Mouse (Mus musculus): ENCODE data around the gene Rasgef1a. TPM values are rescaled to one million over a fixed set of nuclear protein-coding genes. Genes with fewer than 3 reads are reported as not detected.
A peak's percentile ranks its signal among the peaks of the same experiment; 100 is the strongest.

Rasgef1a gene
- polyA plus RNA-seq, 1 experiment from 2014 or later: 0.22 TPM

DNA sequence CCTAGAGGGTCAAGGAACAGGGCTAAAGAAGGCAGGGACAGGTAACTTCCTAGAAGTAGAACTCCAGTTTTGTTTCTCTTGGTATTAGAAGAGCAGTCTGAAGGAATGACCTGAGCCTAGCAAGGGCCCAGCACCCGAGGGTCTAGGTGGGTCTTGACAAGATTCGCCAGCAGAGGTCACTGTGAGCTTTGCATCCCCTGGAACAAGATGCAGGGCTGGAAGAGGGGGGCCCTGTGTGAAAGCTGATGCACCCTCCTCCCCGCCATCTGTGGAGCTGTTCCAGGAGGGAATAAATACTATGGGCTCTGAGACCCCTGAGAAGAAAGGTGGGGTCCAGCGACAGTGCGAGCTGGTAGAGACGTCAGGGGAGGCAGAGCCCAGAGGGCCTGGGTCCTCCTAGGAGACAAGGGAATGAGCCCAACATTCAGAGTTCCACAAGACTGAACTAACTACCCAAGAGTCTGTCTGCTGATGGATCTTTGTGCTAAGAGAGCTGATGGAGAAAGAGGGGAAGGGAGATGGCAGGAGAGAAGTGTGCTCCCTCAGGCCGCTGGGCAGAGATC, 53.8 kb downstream of the Rasgef1a start:
- Histone ChIP-seq H3K4me3 (no peak overlapping the region), H3K27me3 (peaks cover 43% of the 10 kb centered on the region), H3K9ac (replicated peaks) (no peak overlapping the region), H3K4me2 (replicated peaks) (peak overlapping the region; percentile 99), H3K9me3 (no peaks in the 10 kb centered on the region), H3K36me3 (no peaks in the 10 kb centered on the region), H3K4me1 (peaks cover 21% of the 10 kb centered on the region), H3K27ac (replicated peaks) (no peak overlapping the region)
- peak; percentile 57; the same call in 1 of the 2 replicates for ATAC-seq (ENCODE audit: low FRiP score, low read depth)
- WGBS: 12% methylated on average over 7 of the region's 7 CpGs

DNA sequence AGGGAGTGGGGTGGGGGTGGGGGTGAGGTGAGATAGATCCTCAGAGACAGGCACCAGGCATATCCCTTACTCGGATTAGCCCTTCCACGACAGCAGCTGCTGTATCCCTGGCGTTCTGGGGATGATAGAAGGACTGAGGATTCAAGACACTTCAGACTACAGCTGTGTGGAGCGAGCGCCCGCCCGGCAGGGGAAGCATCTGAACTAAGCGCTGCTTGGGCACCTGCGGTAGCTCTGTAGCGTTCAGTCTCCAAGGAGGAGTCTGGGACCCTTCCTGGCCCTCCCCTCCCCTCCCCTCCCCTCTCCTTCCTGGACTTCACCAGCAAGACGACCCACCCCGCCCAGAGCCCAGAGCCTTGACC, 54.6 kb downstream of the Rasgef1a start:
- Histone ChIP-seq H3K9ac (replicated peaks) (peak overlapping the region; percentile 53), H3K4me2 (replicated peaks) (peak overlapping the region; percentile 99), H3K36me3 (no peaks in the 10 kb centered on the region), H3K4me1 (peaks cover 21% of the 10 kb centered on the region), H3K9me3 (no peaks in the 10 kb centered on the region), H3K27me3 (peaks cover 43% of the 10 kb centered on the region), H3K27ac (replicated peaks) (no peak overlapping the region), H3K4me3 (peak overlapping the region; percentile 51)
- ATAC-seq (ENCODE audit: low FRiP score, low read depth): peak; percentile 42
- 2% methylated on average over 12 of the region's 12 CpGs for WGBS

DNA sequence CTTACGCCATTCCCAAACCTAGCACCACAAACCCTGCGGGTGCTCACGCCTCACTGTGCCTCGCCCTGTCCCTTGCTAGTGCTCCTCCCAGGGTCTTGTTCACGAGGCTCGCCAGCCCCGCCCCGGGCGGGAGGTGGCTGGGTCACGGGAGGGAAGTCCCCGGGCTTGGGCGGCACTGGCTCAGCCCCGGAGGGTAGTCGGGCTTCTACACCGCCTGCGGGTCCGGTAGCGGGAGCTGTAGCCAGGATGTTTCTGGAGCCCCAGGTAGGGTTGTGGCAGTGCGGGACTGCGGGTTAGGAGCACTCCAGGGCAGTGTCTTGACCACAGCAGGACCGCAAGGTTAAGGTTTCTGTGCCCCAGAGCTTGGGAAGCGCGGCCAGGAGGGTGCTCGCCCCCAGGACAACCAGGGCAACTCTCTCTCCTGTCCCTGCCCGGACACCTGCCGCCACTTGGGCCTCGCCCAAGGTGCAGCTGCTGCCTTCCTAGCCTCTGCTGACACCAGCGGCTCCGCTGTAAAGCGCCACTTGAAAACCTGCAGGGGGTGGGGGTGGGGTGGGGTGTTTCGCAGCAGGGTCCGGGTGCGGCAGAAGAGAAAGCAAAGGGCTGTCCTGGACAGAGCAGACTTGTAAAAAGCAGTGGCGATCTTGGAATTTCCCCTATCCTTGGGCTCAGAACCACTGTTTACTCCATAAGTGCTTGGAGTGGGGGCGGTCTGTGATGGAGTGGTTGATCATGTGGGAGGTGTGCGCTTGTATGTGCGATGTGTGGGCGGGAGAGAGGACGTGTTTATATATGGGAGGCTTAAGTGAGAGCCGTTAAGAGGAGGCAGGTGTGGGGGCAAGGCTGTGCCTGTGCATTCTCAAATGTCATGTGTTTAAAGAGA, 55.2 kb downstream of the Rasgef1a start:
- peak overlapping the region; percentile 51 for H3K4me3 ChIP-seq
- peak overlapping the region; percentile 53 for H3K9ac ChIP-seq (replicated peaks)
- H3K4me2 ChIP-seq (replicated peaks): peak overlapping the region; percentile 99
- 2% methylated on average over 40 of the region's 40 CpGs for WGBS
- no peaks in the 10 kb centered on the region for H3K36me3 ChIP-seq
- peak; percentile 62 for ATAC-seq (ENCODE audit: low FRiP score, low read depth)
- H3K9me3 ChIP-seq: no peaks in the 10 kb centered on the region
- peaks cover 21% of the 10 kb centered on the region for H3K4me1 ChIP-seq
- no peak overlapping the region for H3K27ac ChIP-seq (replicated peaks)
- H3K27me3 ChIP-seq: peaks cover 43% of the 10 kb centered on the region

GRCm38 (mm10) chr6:118067720-118068119, 56.5 kb downstream of the Rasgef1a start:
- ATAC-seq (ENCODE audit: low FRiP score, low read depth): no peak
- Histone ChIP-seq H3K9ac (replicated peaks) (no peak overlapping the region), H3K9me3 (no peaks in the 10 kb centered on the region), H3K4me3 (no peak overlapping the region), H3K36me3 (no peaks in the 10 kb centered on the region), H3K4me1 (peaks cover 21% of the 10 kb centered on the region), H3K4me2 (replicated peaks) (no peak overlapping the region), H3K27me3 (peaks cover 43% of the 10 kb centered on the region), H3K27ac (replicated peaks) (no peak overlapping the region)
- 69% methylated on average over 7 of the region's 7 CpGs for WGBS

DNA sequence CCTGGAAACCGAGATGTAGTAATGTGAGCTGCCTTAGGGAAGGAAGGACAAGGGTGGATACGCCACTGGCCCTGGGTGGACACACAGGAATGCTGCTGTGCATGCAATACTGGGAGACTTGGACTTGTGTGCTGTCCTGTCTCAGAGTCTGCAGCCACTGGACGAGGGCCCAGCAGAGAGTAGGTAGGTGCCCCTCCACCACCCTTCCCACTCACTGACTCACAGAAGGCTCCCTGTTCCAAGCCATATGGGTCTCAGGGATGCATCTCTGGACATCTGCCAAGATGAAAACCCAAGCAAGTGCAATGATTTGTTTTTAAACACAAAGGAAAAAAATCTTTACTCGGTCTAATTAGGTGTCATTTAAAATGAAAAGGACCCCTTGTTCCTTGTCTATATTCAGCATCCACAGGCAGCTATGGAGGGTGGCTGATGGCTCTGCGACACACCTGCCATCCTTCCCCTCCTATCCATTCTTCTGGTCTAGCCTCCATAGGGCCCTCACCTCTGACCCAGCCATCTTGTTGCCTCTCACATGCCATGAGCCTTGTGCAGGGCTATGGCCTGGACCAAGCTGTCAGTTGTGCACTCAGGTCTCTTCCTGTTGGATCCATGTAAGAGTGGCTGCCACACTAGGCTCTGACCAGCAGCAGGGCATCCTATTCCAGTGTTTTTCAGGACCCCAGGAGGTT, 59.2 kb downstream of the Rasgef1a start:
- Histone ChIP-seq H3K4me3 (no peak overlapping the region), H3K4me2 (replicated peaks) (no peak overlapping the region), H3K27ac (replicated peaks) (no peak overlapping the region), H3K36me3 (no peaks in the 10 kb centered on the region), H3K9ac (replicated peaks) (no peak overlapping the region), H3K27me3 (peaks cover 32% of the 10 kb centered on the region), H3K9me3 (no peaks in the 10 kb centered on the region), H3K4me1 (peaks cover 22% of the 10 kb centered on the region)
- 81% methylated on average over 5 of the region's 5 CpGs for WGBS
- ATAC-seq (ENCODE audit: low FRiP score, low read depth): no peak

- H3K9ac ChIP-seq (replicated peaks): no peak overlapping the region
- no peak for ATAC-seq (ENCODE audit: low FRiP score, low read depth)
- no peak overlapping the region for H3K4me3 ChIP-seq
- peaks cover 17% of the 10 kb centered on the region for H3K4me1 ChIP-seq
- H3K9me3 ChIP-seq: no peaks in the 10 kb centered on the region
- peaks cover 27% of the 10 kb centered on the region for H3K27me3 ChIP-seq
- H3K27ac ChIP-seq (replicated peaks): no peak overlapping the region
- H3K4me2 ChIP-seq (replicated peaks): no peak overlapping the region
- WGBS: 82% methylated on average over 4 of the region's 4 CpGs
- H3K36me3 ChIP-seq: no peaks in the 10 kb centered on the region
These were observed 59.7 kb downstream of the Rasgef1a start for GRCm38 (mm10) chr6:118071013-118071350.

DNA sequence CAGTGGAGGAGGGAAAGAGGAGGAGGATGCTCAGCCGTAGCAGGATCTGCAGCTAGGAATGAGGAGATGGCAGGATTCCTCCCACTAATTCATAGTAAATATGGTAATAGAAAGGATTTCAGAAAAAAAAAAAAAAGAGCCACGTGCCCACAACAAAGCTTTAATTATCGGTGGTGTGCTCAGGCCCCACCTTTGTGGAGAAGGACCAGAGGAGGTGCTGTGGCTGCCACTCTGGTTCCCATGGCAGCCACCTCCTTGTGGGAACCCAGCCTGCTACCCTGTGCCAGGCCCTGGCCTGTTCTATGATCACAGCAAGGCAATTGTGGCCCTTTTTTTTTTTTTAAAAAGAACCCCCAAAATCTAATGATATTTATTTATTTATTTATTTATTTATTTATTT, 60.2 kb downstream of the Rasgef1a start:
- Histone ChIP-seq H3K4me3 (no peak overlapping the region), H3K9ac (replicated peaks) (no peak overlapping the region), H3K27me3 (peaks cover 22% of the 10 kb centered on the region), H3K4me1 (peaks cover 13% of the 10 kb centered on the region), H3K36me3 (no peaks in the 10 kb centered on the region), H3K9me3 (no peaks in the 10 kb centered on the region), H3K27ac (replicated peaks) (no peak overlapping the region), H3K4me2 (replicated peaks) (no peak overlapping the region)
- ATAC-seq (ENCODE audit: low FRiP score, low read depth): no peak
- 55% methylated on average over 3 of the region's 3 CpGs for WGBS

GRCm38 (mm10) chr6:118072176-118072575, 60.9 kb downstream of the Rasgef1a start:
- H3K9ac ChIP-seq (replicated peaks): no peak overlapping the region
- WGBS: 86% methylated on average over 1 of the region's 1 CpGs
- H3K4me1 ChIP-seq: peaks cover 6% of the 10 kb centered on the region
- peaks cover 15% of the 10 kb centered on the region for H3K27me3 ChIP-seq
- no peaks in the 10 kb centered on the region for H3K36me3 ChIP-seq
- H3K4me3 ChIP-seq: no peak overlapping the region
- no peaks in the 10 kb centered on the region for H3K9me3 ChIP-seq
- H3K4me2 ChIP-seq (replicated peaks): no peak overlapping the region
- no peak for ATAC-seq (ENCODE audit: low FRiP score, low read depth)
- H3K27ac ChIP-seq (replicated peaks): no peak overlapping the region

GRCm38 (mm10) chr6:118074151-118074550, 62.9 kb downstream of the Rasgef1a start:
- Histone ChIP-seq H3K4me3 (no peak overlapping the region), H3K27me3 (no peaks in the 10 kb centered on the region), H3K36me3 (no peaks in the 10 kb centered on the region), H3K9me3 (no peaks in the 10 kb centered on the region), H3K4me1 (peaks cover 6% of the 10 kb centered on the region), H3K4me2 (replicated peaks) (no peak overlapping the region), H3K27ac (replicated peaks) (no peak overlapping the region), H3K9ac (replicated peaks) (no peak overlapping the region)
- 75% methylated on average over 3 of the region's 3 CpGs for WGBS
- no peak for ATAC-seq (ENCODE audit: low FRiP score, low read depth)

DNA sequence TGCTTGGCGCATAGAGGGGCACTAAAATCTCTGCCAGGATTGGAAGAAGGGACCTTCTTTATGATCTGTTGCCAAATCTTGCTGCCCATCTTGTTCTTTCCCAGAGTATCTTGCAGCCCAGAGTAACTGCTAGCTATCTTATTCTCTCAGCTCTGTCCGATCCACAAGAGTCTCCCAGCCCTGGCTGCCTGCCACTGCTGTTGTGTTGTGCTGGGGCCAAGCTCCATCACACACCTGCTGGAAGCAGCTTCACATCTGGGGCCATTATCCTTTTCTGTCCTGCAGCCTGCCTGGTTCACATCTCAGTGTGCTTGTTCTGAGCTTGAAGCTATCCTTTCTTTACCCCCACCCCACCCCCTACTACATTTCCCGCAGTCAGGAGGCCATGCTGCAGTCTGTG, 65.0 kb downstream of the Rasgef1a start:
- Histone ChIP-seq H3K9me3 (no peaks in the 10 kb centered on the region), H3K27me3 (no peaks in the 10 kb centered on the region), H3K4me1 (peaks cover 15% of the 10 kb centered on the region), H3K9ac (replicated peaks) (no peak overlapping the region), H3K36me3 (no peaks in the 10 kb centered on the region), H3K27ac (replicated peaks) (no peak overlapping the region), H3K4me3 (no peak overlapping the region), H3K4me2 (replicated peaks) (no peak overlapping the region)
- WGBS: 87% methylated on average over 3 of the region's 3 CpGs
- no peak for ATAC-seq (ENCODE audit: low FRiP score, low read depth)

DNA sequence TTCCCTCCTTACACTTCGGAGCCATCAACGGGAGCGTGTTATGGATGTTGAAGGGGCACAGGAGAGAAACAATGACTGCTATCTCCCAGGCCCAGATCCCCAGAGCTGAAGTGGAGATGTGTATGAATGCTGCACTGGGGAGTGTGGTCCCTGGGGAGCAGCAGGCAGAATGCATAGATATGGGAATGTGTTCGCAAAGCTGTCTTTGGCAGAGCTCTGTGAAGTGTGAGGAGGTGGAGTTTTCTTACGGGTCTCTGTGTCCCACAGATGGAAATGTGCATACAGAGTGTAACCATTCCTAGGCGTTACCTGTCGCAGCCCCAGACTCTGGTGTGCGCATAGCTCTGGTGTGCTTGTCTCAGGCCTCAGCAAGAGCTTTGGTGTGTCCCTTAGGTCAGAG, 65.5 kb downstream of the Rasgef1a start:
- no peaks in the 10 kb centered on the region for H3K9me3 ChIP-seq
- no peak overlapping the region for H3K9ac ChIP-seq (replicated peaks)
- no peaks in the 10 kb centered on the region for H3K36me3 ChIP-seq
- H3K4me2 ChIP-seq (replicated peaks): no peak overlapping the region
- no peak overlapping the region for H3K4me3 ChIP-seq
- H3K27ac ChIP-seq (replicated peaks): no peak overlapping the region
- ATAC-seq (ENCODE audit: low FRiP score, low read depth): no peak
- no peaks in the 10 kb centered on the region for H3K27me3 ChIP-seq
- H3K4me1 ChIP-seq: peaks cover 15% of the 10 kb centered on the region
- 92% methylated on average over 8 of the region's 8 CpGs for WGBS

DNA sequence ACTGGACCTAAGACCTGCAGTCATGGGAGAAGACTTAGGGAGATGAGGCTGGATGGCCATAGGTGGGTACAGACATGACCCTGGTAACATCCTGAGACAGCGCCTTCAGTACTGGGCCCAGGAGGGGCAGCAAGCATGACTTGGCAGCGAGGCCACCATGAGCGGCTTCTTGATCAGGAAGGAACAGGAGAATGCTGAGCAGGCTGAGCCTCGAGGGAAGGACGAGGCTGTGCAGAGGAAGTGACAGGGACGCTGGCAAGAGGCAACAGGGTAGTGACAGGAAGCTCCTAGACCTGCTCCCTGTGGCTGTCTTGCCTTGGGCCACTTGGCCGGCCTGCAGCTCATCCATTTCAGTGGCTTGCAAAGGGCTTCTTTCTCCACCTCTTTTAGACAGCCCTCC, 66.2 kb downstream of the Rasgef1a start:
- 82% methylated on average over 7 of the region's 7 CpGs for WGBS
- peaks cover 15% of the 10 kb centered on the region for H3K4me1 ChIP-seq
- no peaks in the 10 kb centered on the region for H3K9me3 ChIP-seq
- H3K9ac ChIP-seq (replicated peaks): no peak overlapping the region
- H3K36me3 ChIP-seq: no peaks in the 10 kb centered on the region
- no peak overlapping the region for H3K4me2 ChIP-seq (replicated peaks)
- no peaks in the 10 kb centered on the region for H3K27me3 ChIP-seq
- H3K27ac ChIP-seq (replicated peaks): no peak overlapping the region
- no peak for ATAC-seq (ENCODE audit: low FRiP score, low read depth)
- H3K4me3 ChIP-seq: no peak overlapping the region

All from midbrain, embryonic 12.5 days (tissue).